Mouse (Mus musculus) ZHBTc4 (cell line): ENCODE data around the gene Atp6v0a1.
A peak's percentile ranks its signal among the peaks of the same experiment; 100 is the strongest.

Source experiments
- DNase-seq: peaks from one replicate; pipeline ENCODE4 v3.0.0-alpha.2; 2011; ENCODE audit warnings: low read depth, low spot score

The Atp6v0a1 gene

GRCm38 (mm10) chr11:101027121-101027520, 17.9 kb downstream of the Atp6v0a1 start:
- no peak for DNase-seq

DNA sequence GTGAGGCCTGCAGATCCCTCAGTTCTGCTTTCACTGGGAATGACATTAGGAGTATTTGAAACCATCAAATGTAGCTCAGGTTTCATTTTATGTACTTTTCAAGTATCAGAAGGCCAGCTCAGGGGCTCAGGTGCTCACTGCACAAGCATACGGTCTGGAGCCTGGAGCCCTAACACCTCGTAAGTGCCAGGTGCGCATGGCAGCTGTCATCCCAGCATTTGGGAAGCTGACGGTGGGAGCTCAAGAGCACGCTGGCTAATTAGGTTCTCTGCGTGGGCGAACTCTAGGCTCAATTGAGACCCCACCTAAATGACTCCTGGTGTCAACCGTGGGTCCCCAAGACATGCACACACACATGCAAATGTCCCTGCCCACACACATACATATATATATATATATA, 20.1 kb downstream of the Atp6v0a1 start:
- no peak for DNase-seq

GRCm38 (mm10) chr11:101030136-101030807, 21.0 kb downstream of the Atp6v0a1 start:
- no peak for DNase-seq

GRCm38 (mm10) chr11:101030808-101031156, 21.5 kb downstream of the Atp6v0a1 start:
- no peak for DNase-seq

DNA sequence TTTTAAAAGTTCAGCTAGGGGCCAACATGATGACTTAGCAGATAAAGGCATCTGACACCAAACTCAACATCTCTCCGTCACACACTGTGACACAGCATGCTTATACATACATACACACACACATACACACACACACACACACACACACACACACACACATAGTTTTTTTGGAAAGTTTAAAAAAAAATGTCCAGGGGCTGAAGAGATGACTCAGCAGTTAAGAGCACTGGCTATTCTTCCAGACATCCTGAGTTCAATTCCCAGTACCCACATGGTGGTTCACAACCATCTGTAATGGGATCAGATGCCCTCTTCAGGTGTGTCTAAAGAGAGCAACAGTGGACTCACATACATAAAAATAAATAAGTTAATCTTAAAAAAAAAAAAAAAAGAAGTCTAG, 22.2 kb downstream of the Atp6v0a1 start:
- DNase-seq, result no peak

DNA sequence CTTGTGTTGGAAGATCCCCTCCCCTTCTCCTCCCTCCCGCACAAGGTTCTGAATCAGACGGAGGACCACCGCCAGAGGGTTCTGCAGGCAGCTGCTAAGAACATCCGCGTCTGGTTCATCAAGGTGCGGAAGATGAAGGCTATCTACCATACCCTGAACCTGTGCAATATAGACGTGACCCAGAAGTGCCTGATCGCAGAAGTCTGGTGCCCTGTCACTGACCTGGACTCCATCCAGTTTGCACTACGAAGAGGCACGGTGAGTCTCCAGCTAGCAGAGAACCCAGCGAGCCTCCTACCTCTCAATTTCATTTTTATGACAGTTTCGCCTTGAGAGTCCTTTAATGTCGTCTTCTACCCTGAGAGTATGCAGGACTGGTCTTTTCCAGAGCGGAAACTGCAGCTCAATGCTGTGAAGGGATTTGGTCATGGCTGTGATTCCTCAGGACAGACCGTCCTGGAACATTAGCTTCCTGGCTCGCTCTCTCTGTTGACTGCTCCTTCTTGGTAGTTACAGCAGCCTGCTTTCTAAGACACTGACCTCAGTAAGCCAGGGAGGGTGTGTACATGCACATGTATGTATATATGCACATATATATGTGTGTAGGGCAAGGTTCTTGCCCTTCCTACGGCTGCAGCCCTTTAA, 24.7 kb downstream of the Atp6v0a1 start:
- DNase-seq, result no peak

DNA sequence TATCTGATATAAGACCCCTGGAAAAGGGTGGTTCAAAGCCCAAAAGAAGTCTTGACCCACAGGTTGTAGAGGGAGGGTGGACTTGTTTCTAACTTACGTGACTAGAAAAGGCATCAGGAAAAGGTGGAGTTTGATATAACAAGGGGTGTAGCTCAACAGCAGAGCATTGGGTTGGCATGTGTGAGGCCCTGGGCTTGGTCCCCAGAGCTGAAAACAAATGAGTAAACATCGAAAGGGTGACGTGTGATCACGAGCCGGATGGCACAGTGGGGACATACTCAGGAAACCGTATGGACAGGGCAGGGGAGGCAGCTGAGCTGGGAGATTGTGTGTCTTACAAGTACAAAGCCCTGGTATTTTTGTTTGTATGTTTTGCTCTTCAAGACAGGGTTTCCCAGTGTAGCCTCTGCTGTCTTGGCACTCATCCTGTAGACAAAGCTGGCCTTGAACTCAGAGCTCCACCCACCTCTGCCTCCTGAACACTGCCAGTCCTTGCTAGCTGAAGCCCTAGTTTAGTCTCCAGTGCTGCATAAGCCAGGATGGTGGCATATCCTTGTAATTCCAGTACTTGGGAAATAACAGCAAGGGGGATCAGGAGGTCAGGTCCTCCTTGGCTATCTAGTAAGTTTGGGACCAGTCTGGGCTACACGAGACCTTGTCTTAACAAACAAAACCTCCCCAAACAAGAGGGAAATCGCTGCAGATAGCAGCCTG, 25.5 kb downstream of the Atp6v0a1 start:
- DNase-seq, result no peak

GRCm38 (mm10) chr11:101035328-101035695, 26.1 kb downstream of the Atp6v0a1 start:
- DNase-seq, result no peak

DNA sequence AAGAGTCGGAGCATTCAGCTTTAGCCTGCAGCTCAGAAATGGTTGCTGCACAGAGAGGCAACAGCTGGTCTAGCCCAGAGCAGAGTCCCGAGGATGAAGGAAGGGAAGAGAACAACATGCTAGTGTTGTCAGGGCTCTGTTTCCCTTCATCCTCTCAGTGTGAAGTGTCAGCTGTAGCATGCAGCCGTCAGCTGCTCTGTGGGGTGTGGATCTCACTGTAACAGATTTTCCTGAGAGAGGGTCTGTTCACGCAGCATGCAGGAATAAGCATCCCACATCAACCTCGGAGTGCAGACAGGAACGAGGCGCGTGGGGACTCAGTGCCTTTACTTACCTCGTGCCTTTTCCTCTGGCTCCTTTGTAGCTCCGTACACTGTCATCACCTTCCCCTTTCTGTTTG, 28.5 kb downstream of the Atp6v0a1 start:
- DNase-seq, result no peak

DNA sequence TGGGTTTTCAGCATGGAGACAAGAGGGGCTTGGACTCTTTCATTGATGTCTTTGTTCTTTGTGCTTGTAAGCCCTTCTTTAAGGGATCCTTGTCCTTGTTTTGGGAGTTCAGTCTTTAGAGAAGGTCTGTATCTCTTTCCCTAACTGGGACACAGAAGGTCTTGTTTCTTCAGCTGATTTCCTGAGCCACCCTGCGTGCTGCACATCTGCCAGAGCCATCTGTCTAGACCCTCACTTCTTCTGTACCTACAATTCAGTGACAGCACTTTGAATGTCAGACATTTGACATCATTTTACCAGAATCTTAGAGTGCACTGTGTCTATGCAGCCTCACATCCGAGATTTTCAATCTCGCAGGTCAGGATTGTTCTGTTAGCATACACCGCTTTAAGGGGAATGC, 36.6 kb downstream of the Atp6v0a1 start:
- no peak for DNase-seq

GRCm38 (mm10) chr11:101046440-101046839, 37.2 kb downstream of the Atp6v0a1 start:
- DNase-seq, result no peak

DNA sequence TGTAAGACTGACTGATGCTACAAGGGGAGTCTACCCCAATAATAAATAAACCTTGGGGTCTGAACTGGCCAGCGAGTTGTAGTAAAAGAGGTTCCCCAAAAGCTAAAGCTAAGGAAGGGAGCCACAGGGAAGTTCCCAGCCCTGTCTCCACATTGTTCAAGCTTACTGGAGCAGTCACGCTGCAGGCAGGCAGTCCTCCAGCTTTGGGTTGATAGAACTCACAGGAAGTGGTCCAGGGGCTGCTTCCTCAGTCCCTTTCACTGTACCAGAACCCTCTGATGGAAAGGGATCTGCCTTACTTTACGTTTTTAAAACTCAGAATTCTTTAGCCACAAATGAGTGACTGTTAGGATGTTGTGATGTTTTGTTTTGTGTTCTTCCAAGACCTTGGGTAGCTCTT, 38.2 kb downstream of the Atp6v0a1 start:
- no peak for DNase-seq

DNA sequence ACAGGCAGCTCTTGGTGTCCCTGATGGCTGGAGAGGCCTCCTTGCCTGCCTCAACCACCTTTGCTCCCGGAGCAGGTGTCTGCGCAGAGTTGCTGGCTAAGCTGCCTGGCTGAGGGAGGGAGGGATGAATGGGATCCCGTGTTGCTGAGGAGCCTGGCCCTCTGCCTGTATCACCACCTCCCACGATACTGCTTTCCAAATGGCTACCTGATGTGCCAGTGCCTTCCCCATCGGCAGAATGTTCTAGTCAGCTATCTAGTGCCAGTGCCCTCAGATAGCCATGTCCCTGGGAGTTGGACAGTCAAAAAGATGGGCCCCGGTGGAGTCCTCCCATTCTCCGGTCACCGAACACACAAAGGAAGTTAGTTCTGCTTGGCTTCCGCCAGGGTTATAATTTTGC, 41.1 kb downstream of the Atp6v0a1 start:
- DNase-seq, result no peak

- DNase-seq, result no peak
These were observed 41.8 kb downstream of the Atp6v0a1 start for GRCm38 (mm10) chr11:101051051-101051493.

DNA sequence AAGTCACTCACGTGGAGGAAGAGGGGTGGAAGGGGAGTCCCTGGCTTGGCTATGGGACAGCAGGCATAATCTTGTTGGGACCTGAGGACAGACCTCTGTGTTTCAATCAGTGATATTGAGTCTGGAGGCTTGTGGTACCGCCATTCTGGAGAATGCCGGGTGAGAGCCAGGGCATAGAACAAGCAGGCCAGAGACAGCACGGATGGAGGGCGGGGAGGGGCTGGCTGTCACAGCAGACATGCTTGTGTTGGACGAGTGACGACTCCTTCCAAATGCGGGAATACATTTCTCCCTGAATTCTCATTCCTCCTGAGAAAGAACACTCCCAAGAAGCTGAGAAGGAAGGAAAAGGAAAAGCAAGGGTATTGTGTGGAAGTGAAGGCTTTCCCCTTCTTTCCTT, 42.4 kb downstream of the Atp6v0a1 start:
- DNase-seq, result no peak

DNA sequence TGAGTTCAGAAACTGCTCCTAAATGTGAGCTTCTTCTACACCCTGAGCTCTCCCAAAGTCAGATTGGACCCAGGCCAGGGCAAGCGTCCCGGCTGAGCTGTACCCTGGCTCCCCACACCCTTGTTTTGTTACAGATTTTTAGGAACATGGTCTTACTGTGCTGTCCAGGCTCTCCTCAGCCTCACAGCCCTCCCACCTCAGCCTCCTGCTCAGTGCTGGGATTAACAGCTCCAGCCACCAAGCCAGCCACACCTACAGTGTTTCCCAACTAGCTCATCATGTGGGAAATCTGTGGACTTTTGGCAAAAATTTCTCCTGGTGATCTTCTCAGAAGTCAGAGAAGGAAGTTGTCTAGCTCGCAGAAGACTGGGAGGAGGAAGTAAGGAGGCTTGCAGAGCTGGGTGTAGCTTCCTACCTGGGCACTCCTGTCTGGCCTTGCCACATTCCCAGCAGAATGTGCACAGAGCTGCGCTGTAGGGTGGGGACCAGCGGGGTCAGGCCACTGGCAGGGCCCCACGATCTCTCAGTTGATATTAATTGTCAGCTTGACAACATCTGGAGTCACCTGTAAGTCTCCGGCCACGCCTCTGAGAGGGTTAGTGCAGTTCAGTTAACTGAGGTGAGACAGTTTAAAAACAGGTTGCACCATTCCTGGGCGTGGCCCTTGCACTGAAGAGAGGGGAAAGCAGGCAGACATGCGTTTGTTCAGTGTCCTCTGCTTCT, 43.7 kb downstream of the Atp6v0a1 start:
- DNase-seq, result no peak

DNA sequence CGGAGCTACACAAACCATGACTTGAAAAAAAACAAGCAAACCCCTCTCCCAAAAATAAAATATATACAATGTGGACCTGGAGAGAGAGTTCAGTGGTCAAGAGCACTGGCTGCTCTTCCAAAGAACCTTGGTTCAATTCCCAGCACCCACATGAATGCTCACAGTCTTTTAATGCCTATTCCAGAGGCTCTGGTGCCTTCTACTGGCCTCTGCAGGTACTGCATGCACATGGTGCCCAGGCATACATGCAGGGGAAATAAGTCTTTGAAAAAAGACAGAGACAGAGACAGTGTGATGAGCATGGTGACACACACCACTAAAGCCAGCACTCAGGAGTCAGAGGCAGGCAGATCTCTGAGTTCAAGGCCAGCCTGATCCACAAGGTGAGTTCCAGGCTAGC, 44.7 kb downstream of the Atp6v0a1 start:
- DNase-seq, result peak; percentile 70

DNA sequence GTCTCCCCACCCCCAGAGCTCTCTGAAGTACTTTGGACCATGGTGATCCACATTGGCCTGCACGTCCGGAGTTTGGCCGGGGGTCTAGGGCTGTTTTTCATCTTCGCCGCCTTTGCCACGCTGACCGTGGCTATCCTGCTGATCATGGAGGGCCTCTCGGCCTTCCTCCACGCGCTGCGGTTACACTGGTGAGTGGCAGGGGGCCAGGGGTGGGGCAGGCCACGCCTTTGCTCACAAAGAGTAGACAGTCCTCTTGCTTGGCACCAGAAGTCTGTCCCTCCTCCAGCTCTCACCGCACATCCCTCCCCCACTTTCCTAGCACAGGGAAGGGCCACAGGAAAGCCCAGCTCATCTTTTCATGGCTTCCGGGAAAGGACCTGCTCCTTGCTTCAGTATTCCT, 46.2 kb downstream of the Atp6v0a1 start:
- DNase-seq, result no peak

DNA sequence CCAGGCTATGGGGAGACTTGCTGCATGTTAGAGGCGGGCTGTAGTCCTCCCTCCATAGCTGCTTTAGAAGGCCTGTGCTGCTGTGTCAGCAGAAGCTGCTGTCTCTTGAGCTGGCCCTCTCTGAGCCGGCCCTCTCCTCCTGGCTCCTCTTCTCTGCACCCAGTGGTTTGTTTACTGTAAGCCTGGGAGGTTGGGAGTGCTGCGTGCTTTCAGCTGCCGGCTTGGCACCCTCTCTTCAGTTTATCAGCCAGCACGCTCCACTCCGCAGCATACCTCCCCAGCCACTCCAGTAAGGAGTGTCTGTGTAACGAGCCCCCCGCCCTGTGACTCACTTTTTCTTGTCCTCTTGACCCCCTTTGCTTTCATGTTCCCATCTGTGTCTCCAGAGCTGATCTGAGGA, 47.6 kb downstream of the Atp6v0a1 start:
- no peak for DNase-seq

DNA sequence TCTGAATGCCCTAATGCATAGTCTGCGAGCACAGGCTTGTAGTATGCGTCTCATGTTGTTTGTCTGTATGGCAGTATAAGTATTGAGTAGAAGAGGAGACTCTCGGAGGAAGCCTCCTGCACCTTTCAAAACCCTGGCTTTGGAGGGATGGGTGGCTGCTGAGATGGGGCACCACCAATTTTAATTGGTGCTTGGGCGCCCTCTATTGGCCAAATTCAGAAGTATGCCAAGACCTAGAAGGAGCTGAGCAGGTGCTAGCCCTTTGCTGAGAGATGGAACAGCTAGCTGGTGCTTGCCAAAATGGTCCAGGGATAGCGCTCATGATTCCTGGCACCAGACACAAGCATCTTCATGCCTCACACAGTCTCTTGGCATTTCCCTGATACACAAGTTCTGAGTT, 48.6 kb downstream of the Atp6v0a1 start:
- peak; percentile 84 for DNase-seq

DNA sequence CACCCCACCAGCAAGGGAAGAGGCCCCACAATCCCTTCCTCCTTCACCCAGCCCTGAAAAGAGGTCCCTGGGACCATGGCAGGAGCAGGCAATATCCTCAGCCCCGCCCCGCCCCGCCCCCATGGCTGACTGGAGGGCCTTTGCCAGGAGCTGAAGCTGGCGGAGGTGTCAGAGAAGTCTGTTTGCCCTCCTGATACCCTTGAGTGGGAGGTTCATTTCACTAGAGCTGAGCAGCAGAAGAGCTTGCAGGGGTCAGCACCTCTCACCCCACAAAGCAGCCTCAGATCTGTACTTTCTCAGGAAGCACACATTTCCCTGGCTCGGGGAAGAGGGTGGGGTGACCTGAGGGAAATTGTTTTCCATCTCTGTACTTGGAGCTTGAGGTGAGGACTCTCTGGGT, 49.5 kb downstream of the Atp6v0a1 start:
- no peak for DNase-seq

GRCm38 (mm10) chr11:101059473-101059872, 50.2 kb downstream of the Atp6v0a1 start:
- no peak for DNase-seq
